In genomic region chr12:5943346-5943925, GRCm38 (mm10) we compare ENCODE assay signal across 17 mouse cellular contexts.
"Had no signal": no experiment of that assay in that cellular context is flagged by ENCODE, and none has a peak within 500 bp of the region (broad histone marks: within the 10 kb centered on the region; RNA-seq: fewer than 3 reads in every experiment).

No protein-coding gene starts in this region.

- H3K4me3 ChIP-seq: layer of hippocampus, adult 2 months; limb, embryonic 12.5 days; liver, embryonic 13.5 days; lung, embryonic 15.5 days; megakaryocyte, embryonic 14.5 days; stomach, embryonic 15.5 days had no signal

- DNase-seq: kidney, adult 11 months; kidney, postnatal 10 days; kidney, postnatal 4 days; liver; liver, embryonic 13.5 days; liver, postnatal 0 days; lung, postnatal 14 days; thymus, adult 18-20 months; thymus, postnatal 14 days had no signal

- H3K27me3 ChIP-seq: limb, embryonic 12.5 days; liver, embryonic 13.5 days; lung, embryonic 15.5 days; megakaryocyte, embryonic 14.5 days; stomach, embryonic 15.5 days had no signal

- H3K4me1 ChIP-seq: limb, embryonic 12.5 days; liver, embryonic 13.5 days; lung, embryonic 15.5 days; megakaryocyte, embryonic 14.5 days; stomach, embryonic 15.5 days had no signal

- ATAC-seq: liver, postnatal 0 days; midbrain, embryonic 16.5 days had no signal

- H3K27ac ChIP-seq: layer of hippocampus, adult 2 months; limb, embryonic 12.5 days; liver, embryonic 13.5 days; lung, embryonic 15.5 days; macrophage; stomach, embryonic 15.5 days had no signal

- H3K9me3 ChIP-seq: limb, embryonic 12.5 days; liver, embryonic 13.5 days; lung, embryonic 15.5 days; megakaryocyte, embryonic 14.5 days; stomach, embryonic 15.5 days had no signal

- H3K9ac ChIP-seq: limb, embryonic 12.5 days; liver, embryonic 13.5 days; liver, postnatal 0 days; lung, embryonic 15.5 days; stomach, embryonic 15.5 days had no signal

- H3K36me3 ChIP-seq: limb, embryonic 12.5 days; liver, embryonic 13.5 days; lung, embryonic 15.5 days; stomach, embryonic 15.5 days had no signal

- H3K4me2 ChIP-seq: limb, embryonic 12.5 days; liver, embryonic 13.5 days; lung, embryonic 15.5 days; midbrain, embryonic 11.5 days; stomach, embryonic 15.5 days had no signal
